Mouse (Mus musculus) thymus, adult 2 months (tissue): Measurements from ENCODE around the gene Ovol1.

Experiments
- CTCF ChIP-seq: fragments of 200-500 bp; IDR thresholded peaks from 2 replicates; pipeline ENCODE4 v1.5.1; 2012; ENCODE audit warnings: mild to moderate bottlenecking, control low read depth, low read length, moderate library complexity, borderline replicate concordance; ENCODE audit not compliant: control insufficient read depth, poor library complexity, insufficient read depth; ENCODE audit errors: extremely low read depth
- POLR2A ChIP-seq: fragments of 200-500 bp; IDR thresholded peaks from 2 replicates; pipeline ENCODE4 v1.6.1; 2012; ENCODE audit warnings: mild to moderate bottlenecking, low read length, control low read depth, moderate library complexity; ENCODE audit not compliant: control insufficient read depth, poor library complexity, insufficient read depth; ENCODE audit errors: extremely low read depth

- TF ChIP-seq CTCF: no peak
- no peak for TF ChIP-seq POLR2A
These were observed 2.3 kb upstream of the Ovol1 start for GRCm38 (mm10) chr19:5562776-5563175.
